Mouse (Mus musculus) CD4-positive, CD25-positive, alpha-beta regulatory T cell, adult 9 weeks (primary cell): ENCODE data around the gene Ralgps1. TPM values are rescaled to one million over a fixed set of nuclear protein-coding genes. Genes with fewer than 3 reads are reported as not detected.

Experiments
- polyA plus RNA-seq: library from polyadenylated mRNA; unstranded; fragments of 100-300 nt; shearing (Covaris generic); gene quantifications from one replicate; pipeline ENCODE4 v1.2.1, GENCODE M21; 2017

Gene Ralgps1
- polyA plus RNA-seq: 10.5 TPM

DNA sequence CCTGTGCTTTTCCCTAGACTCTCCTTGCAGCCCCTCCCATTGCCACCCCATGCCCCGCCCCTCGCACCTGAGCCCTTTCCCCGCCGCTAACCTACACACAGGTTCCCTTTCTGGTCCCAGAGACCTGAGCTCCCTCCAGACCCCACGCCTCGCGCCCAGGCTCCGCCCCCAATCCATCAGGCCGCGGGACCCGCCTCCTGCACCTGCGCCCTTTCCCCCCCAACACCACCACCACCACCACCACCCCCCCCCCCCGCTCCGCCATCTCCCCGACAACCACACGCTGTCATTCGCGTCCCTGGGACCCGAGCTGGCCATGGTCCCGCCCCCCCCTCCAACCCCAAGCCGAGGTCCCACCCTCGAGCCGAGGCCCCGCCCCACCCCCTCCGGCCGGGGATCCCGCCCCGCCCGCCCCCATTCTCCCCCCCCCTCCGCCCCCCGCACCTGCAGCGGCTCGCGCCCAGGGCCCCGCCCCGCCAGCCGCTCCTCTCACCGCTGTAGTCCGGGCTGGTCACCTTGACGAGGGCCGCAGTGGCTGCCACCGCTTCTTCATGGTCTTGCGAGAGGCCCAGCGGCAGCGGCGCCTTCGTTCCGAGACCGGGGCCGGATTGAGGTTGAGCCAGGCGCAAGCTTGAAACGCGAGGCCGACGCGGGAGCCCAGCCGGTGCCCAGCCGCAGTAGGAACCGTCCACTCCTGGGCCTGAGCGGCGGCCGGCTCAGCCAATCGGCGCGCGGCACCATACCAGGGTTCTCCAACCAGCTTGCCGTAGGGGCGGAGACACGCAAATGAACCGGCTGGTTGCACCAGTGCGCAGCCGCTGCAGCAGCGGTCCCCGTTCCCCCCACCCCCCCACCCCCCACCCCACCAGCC, at the start of gene Ralgps1:
Ralgps1 (minus strand) TSS at position 710 of the 871 bp plus-strand sequence.

GRCm38 (mm10) chr2:33215700-33216509, 155.4 kb downstream of the Ralgps1 start, which contains the start of gene Angptl2:
TSS of gene Angptl2 (plus strand) at chr2:33216069.

DNA sequence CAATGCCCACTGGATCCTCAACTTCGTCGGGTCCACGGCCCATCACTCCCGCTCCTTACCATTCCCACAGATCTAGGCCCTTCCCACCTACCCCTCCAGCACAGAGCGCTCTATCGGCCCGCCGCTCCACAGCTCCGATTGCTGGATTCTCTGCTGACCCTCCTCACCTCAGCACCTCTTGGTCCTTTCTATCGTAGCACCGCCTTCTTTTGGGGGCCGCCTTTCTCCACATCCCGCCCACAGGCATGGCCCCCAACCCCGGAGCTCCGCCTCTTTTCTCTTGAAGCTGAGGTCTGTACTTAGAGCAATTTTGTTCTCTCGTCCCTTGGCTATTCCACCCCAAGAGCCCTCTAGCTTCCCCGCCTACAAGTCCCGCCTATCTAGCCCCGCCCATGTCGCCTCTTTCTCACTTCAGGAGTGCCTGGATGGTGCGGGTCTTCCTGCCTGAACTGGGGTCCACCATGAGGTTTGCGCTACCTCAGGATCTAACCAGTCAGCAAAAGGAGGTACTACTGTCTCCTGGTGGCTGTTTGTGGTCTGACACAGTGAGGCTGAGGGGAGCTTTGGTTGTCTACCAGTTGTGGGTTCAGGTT, 239.7 kb downstream of the Ralgps1 start, which contains the start of gene Garnl3:
Garnl3 (minus strand) TSS at position 155 of the 593 bp plus-strand sequence.

Other genes starting within 250 kb of the Ralgps1 start
- 0.74 TPM for gene Garnl3, start 239.8 kb downstream of the Ralgps1 start, polyA plus RNA-seq
- 43.8 TPM for gene Angptl2, start 155.4 kb downstream of the Ralgps1 start, polyA plus RNA-seq
- gene Zbtb34, start 59.8 kb upstream of the Ralgps1 start, polyA plus RNA-seq: 0.73 TPM
- gene Zbtb43, start 97.1 kb upstream of the Ralgps1 start, polyA plus RNA-seq: 32.9 TPM